Mouse (Mus musculus): ENCODE results near the gene Cct8l1.

Cct8l1 gene

DNA sequence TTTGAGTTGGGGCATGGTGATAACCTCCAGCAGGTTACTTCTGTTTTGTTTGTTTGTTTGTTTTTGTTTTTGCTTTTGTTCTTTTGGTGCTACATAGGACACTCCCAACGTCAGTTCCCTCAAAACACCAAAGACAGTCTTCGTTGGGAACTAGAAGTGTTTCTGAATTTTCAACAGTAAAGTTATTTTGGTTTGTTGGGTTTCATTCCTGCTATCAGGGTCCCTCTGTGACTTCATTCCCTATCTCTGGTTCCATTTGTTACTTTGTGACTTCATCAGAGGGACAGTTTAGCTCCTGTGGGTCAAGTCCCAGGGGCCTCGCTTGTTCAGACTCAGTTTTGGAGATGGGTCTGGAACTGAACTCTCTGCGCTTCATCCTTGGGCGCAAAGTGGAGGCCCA lies at the start of gene Cct8l1:
Gene Cct8l1 (plus strand): TSS at position 301 of the 400 bp plus-strand sequence.
- DNase-seq (ENCODE audit: low read depth, low spot score) = no peak

DNA sequence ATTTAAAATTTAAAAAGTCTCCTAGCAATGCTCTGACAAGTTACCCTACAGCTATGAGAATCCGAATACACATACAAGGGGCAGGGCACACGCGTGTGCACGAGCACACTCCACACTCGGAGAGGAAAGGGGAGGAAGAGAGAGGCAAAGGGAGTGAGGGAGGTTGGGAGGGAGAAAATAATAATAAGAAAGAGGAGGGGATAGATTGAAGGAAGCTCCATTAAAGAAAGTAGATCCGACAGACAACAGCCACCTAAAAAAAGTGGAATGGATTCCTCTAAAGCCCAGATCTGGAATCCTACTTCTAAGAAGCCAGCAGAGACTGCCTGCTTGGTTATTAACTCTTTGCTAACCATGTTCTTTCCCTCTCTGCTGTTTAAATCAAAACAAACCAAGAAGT lies 43.8 kb upstream of the Cct8l1 start:
- peak; percentile 23 for DNase-seq (ENCODE audit: low read depth, low spot score)

DNA sequence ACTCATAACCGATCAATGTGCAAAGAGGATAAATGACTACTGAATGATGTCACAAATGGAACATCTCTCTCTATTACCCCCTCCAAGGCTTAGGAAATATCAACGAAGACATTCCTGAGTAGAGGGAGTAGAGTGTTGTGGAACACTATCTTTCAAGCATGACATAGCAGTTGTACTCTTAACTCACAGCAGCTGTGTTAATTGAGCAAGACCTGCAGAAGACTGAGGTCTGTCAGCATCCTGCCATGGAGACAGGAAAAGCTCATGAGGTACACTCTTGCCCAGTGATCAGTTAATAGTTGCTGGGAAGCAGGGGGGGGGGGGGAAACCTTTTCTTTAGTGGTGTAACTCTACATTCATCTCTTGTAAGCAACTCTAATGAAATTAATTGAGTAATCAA lies 40.1 kb upstream of the Cct8l1 start:
- DNase-seq (ENCODE audit: low read depth, low spot score) = no peak

GRCm38 (mm10) chr5:25478863-25479262 lies 37.0 kb upstream of the Cct8l1 start:
- DNase-seq (ENCODE audit: low read depth, low spot score) = no peak

DNA sequence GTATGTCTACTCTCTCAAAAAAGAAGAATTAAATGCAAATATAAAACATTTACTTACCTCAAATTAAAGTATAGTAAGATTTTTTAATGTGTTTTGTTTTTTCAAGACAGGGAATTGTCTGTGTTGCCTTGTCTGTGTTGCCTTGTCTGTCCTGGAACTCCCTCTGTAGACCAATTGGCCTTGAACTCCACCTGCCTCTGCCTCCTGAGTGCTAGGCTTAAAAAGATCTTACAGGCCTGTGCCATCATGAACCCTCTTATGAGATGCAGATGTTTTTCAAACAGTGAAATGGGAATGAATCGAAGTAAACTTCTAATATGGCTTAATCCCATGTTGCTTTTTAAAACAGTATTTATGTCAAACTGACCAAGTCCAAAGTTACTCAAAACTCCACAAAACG lies 19.2 kb upstream of the Cct8l1 start:
- DNase-seq (ENCODE audit: low read depth, low spot score) = no peak

GRCm38 (mm10) chr5:25497369-25497719 lies 18.5 kb upstream of the Cct8l1 start:
- no peak for DNase-seq (ENCODE audit: low read depth, low spot score)

GRCm38 (mm10) chr5:25497720-25498345 lies 18.0 kb upstream of the Cct8l1 start:
- no peak for DNase-seq (ENCODE audit: low read depth, low spot score)

GRCm38 (mm10) chr5:25498346-25498820 lies 17.5 kb upstream of the Cct8l1 start, which contains the start of gene Kmt2c:
Gene Kmt2c, minus strand, starts transcription at chr5:25498783.
- peak; percentile 65 for DNase-seq (ENCODE audit: low read depth, low spot score)

DNA sequence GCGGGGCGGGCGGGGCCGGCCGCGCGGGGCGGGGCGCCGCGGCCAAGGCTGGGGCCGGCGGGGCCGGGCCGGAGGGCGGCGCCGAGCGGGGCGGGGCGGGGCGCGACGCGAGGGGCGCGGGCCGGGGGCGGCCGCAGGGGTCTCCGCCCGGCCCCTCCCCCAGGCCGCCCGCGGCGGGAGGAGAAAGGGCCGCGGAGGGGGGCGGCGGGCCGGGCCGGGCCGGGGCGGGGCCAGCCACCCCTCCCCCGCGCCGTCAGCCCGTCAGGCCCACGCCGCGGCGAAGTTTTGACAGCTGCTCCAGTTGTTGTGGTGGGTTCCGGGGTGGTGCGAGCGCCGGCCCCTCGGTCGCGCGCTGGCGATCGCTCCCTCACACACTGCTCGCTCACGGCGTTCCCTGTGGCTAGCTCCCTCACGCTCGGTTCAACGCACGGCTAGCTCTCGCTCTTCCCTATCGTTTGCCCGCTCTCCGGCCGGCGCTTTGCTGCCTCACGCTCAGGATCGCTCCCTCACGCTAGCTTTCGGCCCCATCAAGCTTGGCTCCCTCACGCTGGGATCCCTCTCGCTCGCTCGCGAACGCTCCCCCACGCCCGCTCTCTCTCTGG lies 16.9 kb upstream of the Cct8l1 start:
- peak; percentile 51 for DNase-seq (ENCODE audit: low read depth, low spot score)

DNA sequence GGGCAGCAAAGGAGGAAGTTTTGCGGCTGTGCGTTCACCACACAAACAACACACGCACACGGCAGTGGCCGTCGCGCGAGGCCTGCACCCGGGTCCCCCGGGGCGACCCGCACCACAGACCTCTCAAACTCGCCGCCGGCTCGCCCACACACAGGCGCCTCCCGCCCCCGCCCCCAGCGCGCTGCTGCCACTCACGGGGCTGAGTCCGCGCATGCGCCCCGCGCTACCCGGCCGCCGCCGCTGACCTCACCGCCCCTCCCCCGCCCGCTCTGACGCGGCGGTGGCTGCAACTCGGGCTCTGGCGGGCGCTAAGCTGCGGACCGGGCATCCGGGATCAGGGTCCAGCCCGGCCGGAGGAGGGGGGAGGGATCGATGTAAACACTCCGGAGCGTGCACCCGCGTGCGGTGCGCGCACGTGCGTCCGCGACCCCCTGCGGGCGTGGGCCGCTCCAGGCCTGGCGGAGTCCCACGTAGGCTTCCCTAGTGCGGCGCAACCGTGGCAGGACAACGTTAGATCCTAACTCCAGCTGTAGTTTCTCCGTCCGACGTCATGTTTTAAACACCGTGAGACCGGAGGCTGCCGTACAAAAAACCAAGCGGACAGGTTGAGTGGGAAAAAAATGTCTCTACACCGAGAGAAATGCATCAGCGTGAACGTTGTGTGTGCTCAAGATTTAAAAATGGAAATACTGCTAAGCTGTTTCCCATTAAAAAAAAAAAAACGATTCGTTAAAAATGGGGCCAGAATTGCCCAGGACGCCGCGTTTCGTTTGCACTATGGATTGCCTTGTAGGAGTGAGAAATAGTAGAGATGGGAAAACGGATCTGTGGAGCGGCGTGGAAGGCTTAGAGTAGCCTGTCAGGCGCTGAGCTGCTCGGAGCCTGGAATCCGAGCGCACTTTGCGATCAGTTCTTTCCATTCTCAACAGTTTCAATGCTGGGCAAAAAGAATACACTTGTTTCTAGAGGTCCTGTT lies 16.2 kb upstream of the Cct8l1 start:
- peak; percentile 94 for DNase-seq (ENCODE audit: low read depth, low spot score)

GRCm38 (mm10) chr5:25500686-25501085 lies 15.2 kb upstream of the Cct8l1 start:
- DNase-seq (ENCODE audit: low read depth, low spot score) = no peak

DNA sequence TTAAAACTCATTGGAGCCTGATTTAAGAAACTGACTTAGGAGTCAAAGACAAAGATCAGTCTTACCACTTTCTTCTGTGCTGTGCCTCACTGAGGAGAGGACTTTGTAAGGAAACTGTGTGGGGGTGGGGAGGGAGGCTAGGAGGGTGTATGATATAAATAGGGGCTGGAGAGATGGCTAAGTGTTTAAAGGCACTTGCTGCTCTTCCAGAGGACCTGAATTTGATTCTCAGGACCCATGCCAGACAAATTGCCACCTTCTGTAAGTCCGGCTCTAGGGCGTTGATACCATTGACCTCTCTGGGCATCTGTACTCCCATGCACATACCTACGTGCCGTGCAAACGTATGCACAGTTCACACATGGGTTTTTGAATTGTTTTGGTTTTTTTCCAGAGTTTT lies 9.8 kb upstream of the Cct8l1 start:
- DNase-seq (ENCODE audit: low read depth, low spot score) = no peak

- DNase-seq (ENCODE audit: low read depth, low spot score) = no peak
Observed at GRCm38 (mm10) chr5:25516301-25516895, 531 bp downstream of the Cct8l1 start.

GRCm38 (mm10) chr5:25517550-25517949 lies 1.7 kb downstream of the Cct8l1 start:
- DNase-seq (ENCODE audit: low read depth, low spot score) = no peak

DNA sequence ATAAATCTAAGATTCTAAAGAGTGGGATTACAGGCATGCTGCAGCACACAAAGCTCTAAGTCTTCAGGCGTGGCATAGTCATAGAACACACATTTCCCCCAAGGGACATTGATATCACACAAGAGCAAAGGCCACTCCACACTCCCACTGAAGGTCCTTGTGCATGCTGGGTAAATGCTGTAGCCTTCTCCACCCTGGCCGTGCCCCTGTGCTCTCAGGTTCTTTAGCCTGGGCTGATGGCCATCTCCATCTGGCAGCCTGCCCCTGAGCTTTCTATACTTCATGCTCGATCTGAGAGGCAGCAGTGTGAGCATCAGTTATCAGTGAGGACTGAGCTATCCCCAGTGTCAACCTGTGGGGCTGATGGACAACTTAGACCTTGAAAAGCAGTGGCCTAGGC lies 4.0 kb downstream of the Cct8l1 start:
- DNase-seq (ENCODE audit: low read depth, low spot score) = no peak

- DNase-seq (ENCODE audit: low read depth, low spot score) = no peak
Observed at GRCm38 (mm10) chr5:25521461-25521860, 5.6 kb downstream of the Cct8l1 start.

DNA sequence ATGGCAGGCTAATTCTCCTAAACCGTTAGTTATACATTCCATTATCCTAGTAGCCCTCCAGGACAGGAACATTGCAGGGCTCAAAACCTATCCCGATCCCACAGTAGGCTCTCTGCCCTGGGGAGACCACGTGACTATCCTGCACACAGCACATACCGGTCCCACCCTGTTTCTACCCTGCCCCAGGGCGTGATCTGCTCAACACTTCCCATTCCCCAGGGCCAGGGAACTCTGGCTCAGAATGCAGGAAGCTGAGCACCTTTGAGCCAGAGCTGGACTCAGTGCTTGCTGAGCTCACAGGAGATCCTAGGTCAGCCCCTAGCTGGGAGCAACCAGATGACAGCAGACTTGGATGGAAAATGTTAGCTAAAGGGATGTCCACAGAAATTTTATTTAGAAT lies 10.2 kb downstream of the Cct8l1 start:
- no peak for DNase-seq (ENCODE audit: low read depth, low spot score)

- no peak for DNase-seq (ENCODE audit: low read depth, low spot score)
Observed at GRCm38 (mm10) chr5:25526926-25527325, 11.1 kb downstream of the Cct8l1 start.

GRCm38 (mm10) chr5:25527971-25528370 lies 12.1 kb downstream of the Cct8l1 start:
- no peak for DNase-seq (ENCODE audit: low read depth, low spot score)

DNA sequence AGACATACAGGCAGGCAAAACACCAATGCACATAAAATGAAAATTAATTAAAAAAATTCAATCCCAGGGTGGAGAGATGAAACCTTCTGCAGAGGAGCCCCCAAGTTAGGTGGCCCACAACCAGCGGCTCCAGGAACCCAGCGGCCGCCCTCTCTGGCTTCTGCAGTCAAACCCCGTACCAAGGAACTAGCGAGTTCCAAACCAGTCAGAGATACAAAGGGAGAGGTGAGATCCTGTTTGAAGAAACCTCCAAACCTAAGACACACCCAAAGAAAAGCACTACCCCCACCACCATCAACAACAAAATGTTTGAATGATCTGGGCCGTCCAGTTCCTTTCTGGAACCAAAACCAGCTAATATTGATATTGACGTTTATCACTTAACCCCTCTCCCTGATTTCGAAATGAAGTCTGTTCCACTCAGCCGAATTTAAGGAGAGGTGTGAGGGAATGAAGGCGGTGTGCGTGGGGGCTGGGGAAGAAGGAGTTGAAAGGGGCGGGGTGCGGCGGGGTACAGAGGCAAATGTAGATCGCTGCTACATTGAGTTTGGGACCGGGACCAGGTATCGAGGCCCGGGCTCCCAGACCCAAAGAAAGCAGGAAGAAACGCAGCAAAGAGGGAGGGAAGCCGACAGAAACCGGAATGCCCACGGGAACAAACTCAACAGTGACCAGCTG lies 13.1 kb downstream of the Cct8l1 start:
- DNase-seq (ENCODE audit: low read depth, low spot score) = no peak

All from retina, adult 2 months (tissue).